Mouse (Mus musculus) thymus, adult 2 months (tissue): ENCODE results near the gene Sdc1. TPM values are rescaled to one million over a fixed set of nuclear protein-coding genes. Genes with fewer than 3 reads are reported as not detected.

ENCODE experiments used
- DNase-seq: peaks from one replicate; pipeline ENCODE4 v3.0.0; 2021
- H3K27ac ChIP-seq: fragments of 200-500 bp; 2 replicates; pipeline ENCODE4 v1.5.1; 2012; ENCODE audit warnings: low read length, control low read depth; ENCODE audit not compliant: control insufficient read depth, insufficient read depth
- H3K27me3 ChIP-seq: fragments of 200-500 bp; 2 replicates; pipeline ENCODE4 v1.6.1; 2012; ENCODE audit warnings: mild to moderate bottlenecking, low read length, moderate library complexity, mixed read lengths; ENCODE audit not compliant: control insufficient read depth, insufficient read depth
- H3K36me3 ChIP-seq: fragments of 200-500 bp; 2 replicates; pipeline ENCODE4 v1.6.1; 2012; ENCODE audit warnings: mild to moderate bottlenecking, low read length, moderate library complexity; ENCODE audit not compliant: control insufficient read depth, insufficient read depth
- H3K4me1 ChIP-seq: fragments of 200-500 bp; replicated peaks from 2 replicates; pipeline ENCODE4 v1.6.1; 2012; ENCODE audit warnings: low read length; ENCODE audit not compliant: control insufficient read depth, insufficient read depth
- H3K4me3 ChIP-seq: fragments of 200-500 bp; 2 replicates; pipeline ENCODE4 v1.5.1; 2012; ENCODE audit warnings: mild to moderate bottlenecking, low read length, control low read depth, moderate library complexity; ENCODE audit not compliant: control insufficient read depth, insufficient read depth
- CTCF ChIP-seq: fragments of 200-500 bp; IDR thresholded peaks from 2 replicates; pipeline ENCODE4 v1.5.1; 2012; ENCODE audit warnings: mild to moderate bottlenecking, control low read depth, low read length, moderate library complexity, borderline replicate concordance; ENCODE audit not compliant: control insufficient read depth, poor library complexity, insufficient read depth; ENCODE audit errors: extremely low read depth
- POLR2A ChIP-seq: fragments of 200-500 bp; IDR thresholded peaks from 2 replicates; pipeline ENCODE4 v1.6.1; 2012; ENCODE audit warnings: mild to moderate bottlenecking, low read length, control low read depth, moderate library complexity; ENCODE audit not compliant: control insufficient read depth, poor library complexity, insufficient read depth; ENCODE audit errors: extremely low read depth
- WGBS: fragments of 180-500 bp; shearing (Covaris S2); methylation state at CpG from one replicate; pipeline ENCODE4 v1.1.7; 2018; 5-methylcytosine and 5-hydroxymethylcytosine counted together
- polyA plus RNA-seq: library from polyadenylated mRNA; depleted of rRNA; stranded (reverse); fragments of >200 nt; gene quantifications from 2 replicates; pipeline ENCODE4 v1.2.3, GENCODE M21; 2012

Sdc1 gene
- polyA plus RNA-seq, 1 experiment = 28.9 TPM

- no peaks in the 10 kb centered on the region for H3K36me3 ChIP-seq
- no peak for TF ChIP-seq CTCF
- no peak for TF ChIP-seq POLR2A
- 93% methylated on average over 12 of the region's 12 CpGs for WGBS
- H3K4me1 ChIP-seq = peaks cover 26% of the 10 kb centered on the region
- H3K4me3 ChIP-seq = no peak overlapping the region
- no peaks in the 10 kb centered on the region for H3K27me3 ChIP-seq
- no peak overlapping the region for H3K27ac ChIP-seq
- no peak for DNase-seq
Measured at GRCm38 (mm10) chr12:8790615-8791014, 19.5 kb downstream of the Sdc1 start.

- DNase-seq = no peak
- Histone ChIP-seq H3K27me3 (no peaks in the 10 kb centered on the region), H3K27ac (no peak overlapping the region), H3K4me1 (peaks cover 9% of the 10 kb centered on the region), H3K4me3 (no peak overlapping the region), H3K36me3 (no peaks in the 10 kb centered on the region)
- TF ChIP-seq CTCF (no peak), POLR2A (no peak)
- 94% methylated on average over 2 of the region's 2 CpGs for WGBS
Measured at GRCm38 (mm10) chr12:8793410-8794051, 22.4 kb downstream of the Sdc1 start.

DNA sequence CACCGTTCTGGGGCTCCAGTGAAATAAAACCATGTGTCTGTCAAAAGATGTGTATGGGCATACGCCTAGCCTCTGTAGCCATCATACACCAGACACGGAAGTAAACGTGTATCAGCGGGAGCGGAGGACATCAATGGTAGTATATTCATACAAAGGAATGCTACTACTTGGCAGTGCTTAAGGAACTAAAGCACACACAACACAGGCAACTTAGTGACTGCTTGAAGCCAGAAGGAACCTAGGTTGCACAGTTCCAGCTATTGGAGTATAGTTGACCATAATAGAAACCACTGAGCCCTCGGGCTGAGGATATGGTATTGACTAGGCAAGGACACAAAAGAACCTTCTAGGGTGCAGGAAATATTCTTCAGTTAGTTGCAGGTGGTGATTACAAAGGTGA is 26.8 kb downstream of the Sdc1 start:
- Histone ChIP-seq H3K27ac (no peak overlapping the region), H3K4me3 (no peak overlapping the region), H3K4me1 (peaks cover 9% of the 10 kb centered on the region), H3K27me3 (no peaks in the 10 kb centered on the region), H3K36me3 (no peaks in the 10 kb centered on the region)
- 92% methylated on average over 7 of the region's 7 CpGs for WGBS
- no peak for DNase-seq
- TF ChIP-seq POLR2A = no peak
- no peak for TF ChIP-seq CTCF

GRCm38 (mm10) chr12:8798486-8799020 is 27.4 kb downstream of the Sdc1 start:
- TF ChIP-seq CTCF (no peak), POLR2A (no peak)
- Histone ChIP-seq H3K4me3 (no peak overlapping the region), H3K4me1 (peaks cover 9% of the 10 kb centered on the region), H3K36me3 (no peaks in the 10 kb centered on the region), H3K27ac (no peak overlapping the region), H3K27me3 (no peaks in the 10 kb centered on the region)
- no peak for DNase-seq
- 83% methylated on average over 9 of the region's 9 CpGs for WGBS

DNA sequence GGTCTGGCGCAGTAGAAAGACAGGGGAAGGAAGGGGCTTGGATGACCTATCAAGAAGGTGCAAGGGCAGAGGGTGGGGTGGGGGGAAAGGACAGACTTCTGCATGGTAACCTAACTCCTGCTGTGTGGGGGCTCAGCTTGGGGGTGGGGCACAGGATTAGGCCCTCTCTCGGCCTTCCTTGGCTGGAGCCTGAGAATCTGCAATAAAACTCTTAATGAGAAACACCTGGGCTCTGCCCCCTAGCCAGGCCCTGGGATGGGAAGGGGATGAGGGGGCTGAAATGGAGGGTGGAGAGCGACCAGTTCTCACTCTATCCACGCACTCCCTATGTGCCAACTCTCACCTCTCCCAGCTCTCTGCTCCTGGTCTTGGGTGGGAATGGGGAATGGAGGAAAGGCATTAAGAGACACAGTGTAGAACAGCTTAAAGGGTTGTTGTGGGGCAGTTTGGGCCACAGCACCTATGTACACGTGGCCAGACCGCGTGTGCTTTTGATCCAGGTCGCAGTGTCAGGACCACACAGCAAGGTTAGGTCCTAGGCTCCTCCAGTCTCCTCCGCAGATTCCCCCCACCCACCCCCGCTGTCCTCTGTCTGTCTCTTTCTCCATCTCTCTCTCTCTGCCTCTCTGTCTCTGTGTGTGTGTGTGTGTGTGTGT is 32.4 kb downstream of the Sdc1 start:
- Histone ChIP-seq H3K4me1 (no peaks in the 10 kb centered on the region), H3K36me3 (no peaks in the 10 kb centered on the region), H3K4me3 (no peak overlapping the region), H3K27ac (no peak overlapping the region), H3K27me3 (no peaks in the 10 kb centered on the region; the same call in 1 of the 2 replicates)
- no peak for DNase-seq
- TF ChIP-seq POLR2A (no peak), CTCF (no peak)
- 93% methylated on average over 10 of the region's 10 CpGs for WGBS

DNA sequence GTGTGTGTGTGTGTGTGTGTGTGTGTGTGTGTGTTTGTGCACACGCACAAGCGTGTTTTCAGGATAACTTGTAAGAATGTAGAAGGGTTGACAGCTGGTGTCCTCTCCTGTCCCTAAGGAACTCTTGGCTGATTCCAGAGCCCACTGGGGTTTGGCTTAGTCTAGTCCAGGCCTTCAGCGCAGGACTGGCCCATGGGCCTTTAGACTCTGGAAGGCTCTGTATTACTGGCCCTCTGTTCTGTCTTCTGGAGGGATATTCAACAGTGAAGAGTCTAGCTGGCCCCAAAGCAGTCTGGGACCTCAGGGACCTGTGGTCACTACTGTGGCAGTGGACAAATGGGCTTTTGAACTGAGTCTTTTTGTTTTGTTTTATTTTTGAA is 32.9 kb downstream of the Sdc1 start:
- H3K27ac ChIP-seq = no peak overlapping the region
- 100% methylated on average over 3 of the region's 3 CpGs for WGBS
- H3K27me3 ChIP-seq = no peaks in the 10 kb centered on the region; the same call in 1 of the 2 replicates
- no peaks in the 10 kb centered on the region for H3K36me3 ChIP-seq
- no peak overlapping the region for H3K4me3 ChIP-seq
- no peaks in the 10 kb centered on the region for H3K4me1 ChIP-seq
- TF ChIP-seq CTCF = no peak
- TF ChIP-seq POLR2A = no peak
- no peak for DNase-seq
